Mouse (Mus musculus) adrenal gland (tissue): ENCODE measurements around the gene Edem1.

Source experiments
- intact Hi-C: fragments of 180-260 bp; cut with DNase I; formaldehyde crosslinking; loops from one replicate; pipeline ENCODE4 v1.15.1; 2025
- long read RNA-seq, 2 experiments: library from polyadenylated mRNA; unstranded; transcript quantifications; one replicate each; pipeline ENCODE4 v2.0.0; 2020; ENCODE audit warnings: borderline replicate concordance in 1 of 2; ENCODE audit not compliant: insufficient replicate concordance in 1 of 2

The Edem1 gene
- long read RNA-seq, experiment 1, full-length matches to known transcripts: 11 of 18 reads
- long read RNA-seq, experiment 1, partial matches to known transcripts: 0 of 18 reads
- long read RNA-seq, experiment 1, other reads (novel, unspliced or antisense): 7 of 18 reads
- long read RNA-seq, experiment 2, full-length matches to known transcripts: 10 of 22 reads
- long read RNA-seq, experiment 2, partial matches to known transcripts: 2 of 22 reads
- long read RNA-seq, experiment 2, other reads (novel, unspliced or antisense): 10 of 22 reads

- intact Hi-C loops: loop anchor here (5.0 kb wide), 1 partner anchor 41 kb away; no protein-coding TSS in a partner anchor
These were observed at the start of gene Edem1 for GRCm38 (mm10) chr6:108828234-108828868. Gene Edem1, plus strand, starts transcription at chr6:108828641.

GRCm38 (mm10) chr6:108781865-108782264, 46.6 kb upstream of the Edem1 start:
- intact Hi-C loops: no loop called here

- intact Hi-C loops: no loop called here
These were observed 45.8 kb upstream of the Edem1 start, which contains the start of gene Arl8b for GRCm38 (mm10) chr6:108782526-108783183. Gene Arl8b, plus strand, starts transcription at chr6:108783099.

- intact Hi-C loops: no loop called here
These were observed 45.1 kb upstream of the Edem1 start for GRCm38 (mm10) chr6:108783184-108783881.

GRCm38 (mm10) chr6:108784056-108784455, 44.4 kb upstream of the Edem1 start:
- intact Hi-C loops: no loop called here

GRCm38 (mm10) chr6:108784796-108785195, 43.6 kb upstream of the Edem1 start:
- intact Hi-C loops: loop anchor here (5.0 kb wide), 1 partner anchor 43 kb away; the partner anchor contains the start of gene Edem1

- intact Hi-C loops: loop anchor here (5.0 kb wide), 1 partner anchor 42 kb away; the partner anchor contains the start of gene Edem1
These were observed 42.9 kb upstream of the Edem1 start for GRCm38 (mm10) chr6:108785551-108785950.

- intact Hi-C loops: no loop called here
These were observed 36.9 kb upstream of the Edem1 start for GRCm38 (mm10) chr6:108791498-108791897.

GRCm38 (mm10) chr6:108795912-108796311, 32.5 kb upstream of the Edem1 start:
- intact Hi-C loops: no loop called here

- intact Hi-C loops: no loop called here
These were observed 31.7 kb upstream of the Edem1 start for GRCm38 (mm10) chr6:108796706-108797105.

- intact Hi-C loops: no loop called here
These were observed 23.2 kb upstream of the Edem1 start for GRCm38 (mm10) chr6:108805194-108805593.

GRCm38 (mm10) chr6:108805871-108806270, 22.6 kb upstream of the Edem1 start:
- intact Hi-C loops: no loop called here

GRCm38 (mm10) chr6:108807446-108807845, 21.0 kb upstream of the Edem1 start:
- intact Hi-C loops: no loop called here

- intact Hi-C loops: no loop called here
These were observed 19.7 kb upstream of the Edem1 start for GRCm38 (mm10) chr6:108808786-108809185.

GRCm38 (mm10) chr6:108810237-108810636, 18.2 kb upstream of the Edem1 start:
- intact Hi-C loops: no loop called here

GRCm38 (mm10) chr6:108812134-108812533, 16.3 kb upstream of the Edem1 start:
- intact Hi-C loops: no loop called here

- intact Hi-C loops: no loop called here
These were observed 10.9 kb upstream of the Edem1 start for GRCm38 (mm10) chr6:108817510-108817909.

- intact Hi-C loops: loop anchor here (5.0 kb wide), 1 partner anchor 38 kb away; no protein-coding TSS in a partner anchor
These were observed 3.5 kb upstream of the Edem1 start for GRCm38 (mm10) chr6:108824816-108825545.

GRCm38 (mm10) chr6:108826070-108826469, 2.4 kb upstream of the Edem1 start:
- intact Hi-C loops: loop anchor here (5.0 kb wide), 1 partner anchor 39 kb away; no protein-coding TSS in a partner anchor

GRCm38 (mm10) chr6:108827336-108827920, 1.0 kb upstream of the Edem1 start:
- intact Hi-C loops: loop anchor here (5.0 kb wide), 1 partner anchor 40 kb away; no protein-coding TSS in a partner anchor
